Mouse (Mus musculus) stomach, postnatal 0 days (tissue): ENCODE measurements around the gene Hps6.

Source experiments
- CTCF ChIP-seq: IDR thresholded peaks from 2 replicates; pipeline ENCODE4 v1.5.1; 2016; ENCODE audit warnings: antibody characterized with exemption, low read depth, mild to moderate bottlenecking, moderate library complexity
- EP300 ChIP-seq: optimal IDR thresholded peaks from 2 replicates; pipeline ENCODE3; 2016; ENCODE audit warnings: antibody characterized with exemption

- TF ChIP-seq EP300 (no peak), CTCF (no peak)
Measured at GRCm38 (mm10) chr19:45999378-45999777, 3.9 kb upstream of the Hps6 start.
